Mouse (Mus musculus) testis, adult 2 months (tissue): Measurements from ENCODE around the gene Smarce1. TPM values are rescaled to one million over a fixed set of nuclear protein-coding genes. Genes with fewer than 3 reads are reported as not detected.

ENCODE experiments used
- H3K27ac ChIP-seq: fragments of 200-500 bp; 2 replicates; pipeline ENCODE4 v1.5.1; 2012; ENCODE audit warnings: low read depth, low read length; ENCODE audit not compliant: control insufficient read depth, insufficient read depth
- H3K27me3 ChIP-seq: fragments of 200-500 bp; 2 replicates; pipeline ENCODE4 v1.6.1; 2012; ENCODE audit warnings: mild to moderate bottlenecking, low read length, moderate library complexity; ENCODE audit not compliant: control insufficient read depth, insufficient read depth
- H3K36me3 ChIP-seq: fragments of 200-500 bp; 2 replicates; pipeline ENCODE4 v1.6.1; 2012; ENCODE audit warnings: mild to moderate bottlenecking, low read length; ENCODE audit not compliant: control insufficient read depth, insufficient read depth
- H3K4me1 ChIP-seq: fragments of 200-500 bp; 2 replicates; pipeline ENCODE4 v1.6.1; 2012; ENCODE audit warnings: low read length; ENCODE audit not compliant: control insufficient read depth, insufficient read depth
- H3K4me3 ChIP-seq: fragments of 200-500 bp; 2 replicates; pipeline ENCODE4 v1.5.1; 2012; ENCODE audit warnings: low read depth, mild to moderate bottlenecking, low read length, moderate library complexity, mixed read lengths; ENCODE audit not compliant: control insufficient read depth
- CTCF ChIP-seq: fragments of 200-500 bp; IDR thresholded peaks from 2 replicates; pipeline ENCODE4 v1.5.1; 2012; ENCODE audit warnings: low read depth, mild to moderate bottlenecking, inconsistent platforms, low read length, moderate library complexity; ENCODE audit not compliant: control insufficient read depth, insufficient read depth, insufficient replicate concordance
- POLR2A ChIP-seq: fragments of 200-500 bp; IDR thresholded peaks from 2 replicates; pipeline ENCODE4 v1.6.1; 2012; ENCODE audit warnings: low read depth, mild to moderate bottlenecking, inconsistent platforms, low read length, moderate library complexity; ENCODE audit not compliant: control insufficient read depth
- polyA plus RNA-seq: library from polyadenylated mRNA; depleted of rRNA; stranded (reverse); fragments of >200 nt; gene quantifications from 2 replicates; pipeline ENCODE4 v1.2.3, GENCODE M21; 2012

Gene Smarce1
- polyA plus RNA-seq, 1 experiment: 18.5 TPM

DNA sequence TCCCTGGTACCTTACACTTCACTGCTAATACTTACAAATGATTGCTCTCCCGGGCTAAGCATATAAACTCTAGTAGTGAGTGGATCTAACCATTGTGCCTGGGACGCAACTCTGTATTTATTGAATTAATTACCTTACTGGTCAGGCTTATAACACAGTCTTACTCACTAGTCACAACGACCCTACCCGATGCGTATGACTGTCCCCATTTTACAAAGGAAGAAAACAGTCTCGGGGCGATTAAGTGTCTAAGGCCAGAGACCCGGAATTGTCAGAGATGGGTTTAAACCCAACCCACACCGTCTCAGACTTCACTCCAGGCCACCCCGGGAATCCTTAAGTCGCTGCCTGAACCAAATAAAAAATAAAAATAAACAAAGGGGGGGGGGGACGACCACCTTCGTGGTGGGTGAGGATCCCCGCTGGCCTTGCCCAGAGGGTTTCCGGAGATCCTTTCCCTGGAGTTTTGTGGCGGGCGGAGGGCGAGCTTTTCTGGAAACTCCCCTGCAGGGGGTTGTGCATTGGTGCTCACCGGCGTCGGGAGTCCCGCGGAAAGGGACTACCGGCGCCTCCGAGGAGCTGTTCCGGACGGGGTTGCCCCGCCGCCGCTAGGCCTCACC is 1.1 kb downstream of the Smarce1 start:
- TF ChIP-seq POLR2A (no peak), CTCF (no peak)
- H3K4me1 ChIP-seq: peaks cover 6% of the 10 kb centered on the region
- peak overlapping the region; percentile 85 for H3K27ac ChIP-seq

DNA sequence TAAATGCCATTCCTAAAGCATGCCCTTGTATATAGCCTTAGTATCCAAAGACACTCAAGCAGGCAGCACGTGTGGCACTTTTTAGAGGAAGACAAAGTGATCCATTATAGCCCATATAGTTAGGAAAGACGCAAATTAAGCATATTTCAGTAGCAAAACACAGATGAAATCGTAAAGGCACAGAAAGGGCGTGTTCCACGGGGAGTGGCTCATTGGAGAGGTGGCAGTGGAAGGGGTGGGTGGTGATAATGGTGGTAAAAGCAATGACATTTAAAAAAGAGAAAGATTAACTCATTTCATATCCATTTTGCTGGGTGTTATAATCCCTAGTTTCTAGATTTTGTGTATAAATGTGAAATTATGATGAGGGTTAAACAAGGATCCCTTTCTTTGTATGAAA is 4.5 kb downstream of the Smarce1 start:
- no peak overlapping the region for H3K27ac ChIP-seq
- H3K27me3 ChIP-seq: no peaks in the 10 kb centered on the region
- no peak for TF ChIP-seq POLR2A
- TF ChIP-seq CTCF: no peak
- no peak overlapping the region for H3K4me3 ChIP-seq
- H3K36me3 ChIP-seq: peaks cover 1% of the 10 kb centered on the region
- H3K4me1 ChIP-seq: peaks cover 4% of the 10 kb centered on the region

More for the DNA sequence above, 1.1 kb downstream of the Smarce1 start:
- H3K27me3 ChIP-seq: no peaks in the 10 kb centered on the region
- peaks cover 1% of the 10 kb centered on the region for H3K36me3 ChIP-seq
- H3K4me3 ChIP-seq: peak overlapping the region; percentile 93

DNA sequence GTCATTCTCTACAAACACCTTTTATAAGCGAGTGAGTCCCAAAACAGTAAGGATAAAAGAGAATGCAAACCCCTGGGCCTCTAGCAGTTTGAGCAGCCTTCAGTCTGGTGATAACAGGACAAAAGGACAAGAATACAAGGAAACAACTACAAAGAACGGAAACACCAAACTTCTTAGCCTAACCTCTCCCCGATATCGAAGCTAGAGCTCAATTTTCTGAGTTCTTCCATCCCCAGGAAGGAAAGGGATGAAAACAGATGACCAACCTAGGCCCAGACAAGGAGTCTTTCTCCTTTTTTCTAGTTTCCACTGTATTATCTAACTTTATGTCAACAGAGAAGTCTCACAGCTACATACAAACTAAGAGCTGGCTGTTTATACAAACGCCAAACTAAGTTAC is 7.5 kb downstream of the Smarce1 start:
- Histone ChIP-seq H3K27ac (no peak overlapping the region), H3K27me3 (no peaks in the 10 kb centered on the region), H3K4me3 (no peak overlapping the region), H3K36me3 (peaks cover 1% of the 10 kb centered on the region), H3K4me1 (no peaks in the 10 kb centered on the region)
- no peak for TF ChIP-seq POLR2A
- TF ChIP-seq CTCF: no peak

DNA sequence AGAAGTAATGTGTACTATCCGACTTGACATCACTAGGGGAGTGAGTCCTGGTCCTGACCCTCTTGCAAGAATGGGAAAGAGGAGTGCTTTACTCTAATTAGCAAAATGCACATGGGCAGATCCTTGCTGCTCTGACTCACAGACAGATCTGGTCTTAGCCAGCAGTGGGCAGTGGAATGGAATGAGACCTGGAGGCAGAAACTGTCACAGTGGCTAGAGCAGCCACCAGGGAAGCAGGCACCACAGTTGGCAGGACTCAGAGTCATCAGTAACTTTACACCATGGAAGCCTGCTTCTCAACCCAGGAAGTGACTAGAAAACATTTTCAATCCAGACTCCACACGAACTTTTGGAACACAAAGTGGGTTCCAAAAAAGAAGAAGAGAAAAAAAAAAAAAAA is 9.0 kb downstream of the Smarce1 start:
- Histone ChIP-seq H3K4me1 (no peaks in the 10 kb centered on the region), H3K27me3 (no peaks in the 10 kb centered on the region), H3K36me3 (no peaks in the 10 kb centered on the region; the same call in none of the 2 replicates), H3K4me3 (no peak overlapping the region), H3K27ac (no peak overlapping the region)
- TF ChIP-seq POLR2A (no peak), CTCF (no peak)

DNA sequence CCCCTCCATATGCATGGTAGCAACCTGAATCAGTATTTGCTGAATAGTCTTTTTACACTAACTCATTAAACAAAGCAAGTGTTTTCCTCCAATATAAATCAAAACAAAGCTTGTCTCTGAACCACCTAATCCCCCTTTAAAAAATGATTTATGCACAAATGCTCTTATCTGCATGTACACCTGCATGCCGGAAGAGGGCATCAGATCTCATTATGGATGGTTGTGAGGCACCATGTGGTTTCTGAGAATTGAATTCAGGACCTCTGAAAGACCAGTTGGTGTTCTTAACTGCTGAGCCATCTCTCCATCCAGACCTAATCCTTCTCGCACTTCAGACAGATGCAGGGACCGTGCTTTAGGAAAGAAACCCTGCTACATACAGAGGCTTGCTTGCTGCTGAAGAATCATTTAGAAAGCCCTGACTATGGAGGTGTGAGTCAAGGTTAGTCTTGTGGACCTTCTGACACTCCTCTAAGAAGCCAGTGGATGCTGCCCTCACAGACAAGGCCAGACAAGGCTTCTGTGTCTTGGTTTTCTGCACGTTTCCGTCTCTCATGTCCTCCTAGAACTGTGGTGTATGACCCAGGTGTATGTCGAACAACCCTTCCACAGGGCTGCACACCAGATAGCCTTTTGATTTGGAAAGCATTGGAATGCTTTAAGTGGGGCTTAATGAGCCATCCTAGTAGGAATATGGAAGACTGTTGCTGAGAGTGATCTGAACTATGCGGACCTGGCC is 13.4 kb downstream of the Smarce1 start:
- Histone ChIP-seq H3K4me3 (no peak overlapping the region), H3K27me3 (no peaks in the 10 kb centered on the region), H3K36me3 (peaks cover 5% of the 10 kb centered on the region), H3K4me1 (no peaks in the 10 kb centered on the region), H3K27ac (no peak overlapping the region)
- no peak for TF ChIP-seq POLR2A
- TF ChIP-seq CTCF: no peak

DNA sequence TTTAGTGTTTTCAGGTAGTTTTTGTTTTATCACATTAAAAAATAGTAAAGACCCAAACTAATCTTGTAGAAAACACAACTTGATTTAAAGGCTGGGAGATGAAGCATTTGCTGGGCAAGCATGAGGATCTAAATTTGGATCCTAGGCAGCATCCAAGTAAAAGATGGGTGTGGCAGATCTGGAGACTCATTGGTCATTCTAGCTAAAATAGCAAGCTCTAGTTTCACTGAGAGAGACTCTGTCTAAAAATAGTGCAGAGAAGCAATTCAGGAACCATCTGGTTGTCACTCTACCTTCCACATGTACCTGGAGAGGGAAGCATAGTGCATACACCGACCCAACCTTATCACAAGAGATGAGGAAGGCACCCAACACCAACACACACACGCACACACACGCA is 14.6 kb downstream of the Smarce1 start:
- H3K27ac ChIP-seq: no peak overlapping the region
- peaks cover 5% of the 10 kb centered on the region for H3K36me3 ChIP-seq
- no peaks in the 10 kb centered on the region for H3K4me1 ChIP-seq
- TF ChIP-seq POLR2A (no peak), CTCF (no peak)
- no peaks in the 10 kb centered on the region for H3K27me3 ChIP-seq
- no peak overlapping the region for H3K4me3 ChIP-seq

- TF ChIP-seq CTCF: no peak
- no peak for TF ChIP-seq POLR2A
- Histone ChIP-seq H3K4me3 (no peak overlapping the region), H3K36me3 (peaks cover 5% of the 10 kb centered on the region), H3K4me1 (no peaks in the 10 kb centered on the region), H3K27me3 (no peaks in the 10 kb centered on the region), H3K27ac (no peak overlapping the region)
These were observed 18.1 kb downstream of the Smarce1 start for GRCm38 (mm10) chr11:99212693-99213092.
